In the genomic region with DNA sequence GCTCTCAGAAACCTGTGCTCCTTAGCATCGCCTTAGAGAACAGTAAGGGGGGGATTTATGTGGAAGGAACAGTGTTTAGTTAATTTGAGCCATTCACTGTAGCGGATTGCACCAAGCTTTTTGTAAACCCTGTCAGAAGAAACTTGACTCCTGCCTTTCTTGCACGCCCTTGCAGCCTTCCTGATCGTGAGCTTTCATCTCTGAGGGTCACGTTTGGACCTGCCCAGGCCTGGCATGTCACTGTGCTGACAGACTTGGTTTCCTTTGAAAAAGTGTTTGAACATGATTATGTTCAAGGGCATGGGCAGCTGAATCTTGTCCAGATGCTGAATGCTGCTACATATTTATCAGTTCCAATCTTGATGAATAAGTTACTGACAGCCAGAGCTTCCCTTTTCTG, we compare ENCODE assay signal across 13 mouse cellular contexts.
A peak's percentile ranks its signal among the peaks of the same experiment; 100 is the strongest.
DNase-seq lines count a peak whose midpoint lies in the region; ATAC-seq and TF ChIP-seq lines count a peak whose summit lies in the region.
"Had no signal": no experiment of that assay in that cellular context is flagged by ENCODE, and none has a peak within 500 bp of the region (broad histone marks: within the 10 kb centered on the region; RNA-seq: fewer than 3 reads in every experiment).

No protein-coding gene starts in this region.

- no peak overlapping the region for H3K9ac ChIP-seq in lung, embryonic 14.5 days
- H3K9ac ChIP-seq: hindbrain, embryonic 12.5 days had no signal

- no peak for ATAC-seq in lung, embryonic 14.5 days (ENCODE audit: insufficient read depth)
- peak; percentile 36; the same call in 1 of the 2 replicates for ATAC-seq in common myeloid progenitor, adult 5-6 weeks (replicated peaks; ENCODE audit: low read depth, poor library complexity, severe bottlenecking)

- no peaks in the 10 kb centered on the region for H3K27me3 ChIP-seq in lung, embryonic 14.5 days (ENCODE audit: insufficient read depth, low read length)
- H3K27me3 ChIP-seq: hindbrain, embryonic 12.5 days had no signal

- WGBS in lung, embryonic 14.5 days, result 6% methylated on average over 5 of the region's 5 CpGs
- 26% methylated on average over 5 of the region's 5 CpGs for WGBS in lung, adult 2 months

- no peak for TF ChIP-seq CTCF in lung, embryonic 14.5 days (IDR thresholded peaks at IDR 0.05; ENCODE audit: low read depth)
- no peak for TF ChIP-seq CTCF in lung, adult 2 months (IDR thresholded peaks at IDR 0.05; ENCODE audit: insufficient read depth, low read length)

- peaks cover 6% of the 10 kb centered on the region; the same call in 1 of the 2 replicates for H3K4me1 ChIP-seq in lung, embryonic 14.5 days (ENCODE audit: insufficient read depth)
- H3K4me1 ChIP-seq in lung, adult 2 months (ENCODE audit: control insufficient read depth, insufficient read depth, low read length), result no peaks in the 10 kb centered on the region

- no peaks in the 10 kb centered on the region for H3K9me3 ChIP-seq in lung, embryonic 14.5 days (ENCODE audit: low read depth, low read length)
- H3K9me3 ChIP-seq: forebrain, embryonic 10.5 days; hindbrain, embryonic 12.5 days had no signal

- no peak for TF ChIP-seq POLR2A in lung, adult 2 months (IDR thresholded peaks at IDR 0.05; ENCODE audit: borderline replicate concordance, extremely low read depth, low read depth, low read length)

- no peak overlapping the region; the same call in 1 of the 2 replicates for H3K27ac ChIP-seq in lung, embryonic 14.5 days (ENCODE audit: low read depth)
- H3K27ac ChIP-seq: forebrain, embryonic 10.5 days; hindbrain, embryonic 12.5 days; left cerebral cortex, adult 2 months had no signal

- no peaks in the 10 kb centered on the region for H3K36me3 ChIP-seq in lung, embryonic 14.5 days (ENCODE audit: insufficient read depth)
- H3K36me3 ChIP-seq: forebrain, embryonic 10.5 days; hindbrain, embryonic 12.5 days had no signal

- peak; percentile 13 for DNase-seq in lung, embryonic 14.5 days
- DNase-seq in lung, adult 2 months, result no peak
- DNase-seq in fat pad, adult 2 months (ENCODE audit: extremely low read depth, low read depth, low spot score), result peak; percentile 31
- peak; percentile 76 for DNase-seq in urinary bladder, postnatal 14 days (ENCODE audit: low spot score)
- DNase-seq in testis, postnatal 14 days (ENCODE audit: low spot score), result no peak
- DNase-seq in layer of hippocampus, adult 9-11 months, result no peak
- DNase-seq: cerebellum, postnatal 25 days; kidney, postnatal 25 days had no signal

- no peak overlapping the region for H3K4me2 ChIP-seq in lung, embryonic 14.5 days
- H3K4me2 ChIP-seq: heart, embryonic 11.5 days; hindbrain, embryonic 12.5 days had no signal

- no peak overlapping the region for H3K4me3 ChIP-seq in lung, embryonic 14.5 days (ENCODE audit: low read depth, low read length)
- no peak overlapping the region for H3K4me3 ChIP-seq in lung, adult 2 months (replicated peaks; ENCODE audit: extremely low read depth, low read depth, low read length)
- H3K4me3 ChIP-seq: forebrain, embryonic 10.5 days; hindbrain, embryonic 12.5 days; left cerebral cortex, adult 2 months had no signal

Comparison
In these comparisons a context has a peak if more than half of its experiments do, and no peak if none do; other contexts are left out.
1. DNase-seq: peak in lung, embryonic 14.5 days (single experiment), fat pad, adult 2 months (single experiment) and urinary bladder, postnatal 14 days (single experiment); none in lung, adult 2 months (single experiment), testis, postnatal 14 days (single experiment) and layer of hippocampus, adult 9-11 months (single experiment).